Mouse (Mus musculus) heart, adult 11 months (tissue): ENCODE results near the gene Myo7a.
A peak's percentile ranks its signal among the peaks of the same experiment; 100 is the strongest.

Source experiments
- DNase-seq: peaks from one replicate; pipeline ENCODE4 v3.0.0; 2022

Myo7a gene

GRCm38 (mm10) chr7:98142247-98142646 is 22.9 kb upstream of the Myo7a start:
- DNase-seq: no peak

DNA sequence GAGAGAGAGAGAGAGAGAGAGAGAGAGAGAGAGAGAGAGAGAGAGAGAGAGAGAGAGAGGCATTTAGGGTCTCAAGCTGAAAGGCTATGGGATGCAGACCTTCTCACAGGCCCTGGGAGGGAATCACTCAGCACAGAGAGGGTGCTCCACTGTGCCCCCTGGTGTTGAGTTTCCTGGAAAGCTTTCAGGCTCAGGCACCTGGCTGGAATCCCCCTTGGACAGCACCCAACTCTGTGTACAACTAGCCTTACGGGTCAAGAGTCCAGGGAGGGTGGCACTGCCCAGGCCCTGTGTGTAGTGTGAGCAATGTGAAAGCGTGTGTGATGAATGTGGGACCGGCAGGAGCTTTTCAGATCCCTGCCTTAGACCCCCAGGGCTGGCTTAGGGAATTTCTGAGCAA is 21.9 kb upstream of the Myo7a start:
- DNase-seq: no peak

DNA sequence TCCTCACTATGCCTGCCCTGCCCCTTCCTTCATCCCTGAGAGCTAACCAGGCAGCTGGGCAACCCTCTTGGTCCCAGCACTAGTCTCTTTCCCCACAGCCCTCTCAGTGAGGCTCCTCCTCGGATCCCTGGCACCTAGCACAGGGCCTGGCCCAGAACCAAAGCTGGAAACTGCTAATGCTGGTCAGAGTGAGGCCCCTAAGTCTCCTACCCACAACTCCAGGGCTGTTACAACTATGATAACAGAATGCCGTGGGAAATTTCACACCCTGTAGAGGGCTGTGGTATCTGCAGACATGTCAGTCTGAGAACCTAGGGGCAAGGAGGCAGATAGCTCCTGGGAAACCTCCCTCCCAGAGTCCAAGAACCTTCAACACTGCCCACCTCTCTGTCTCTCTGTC is 21.3 kb upstream of the Myo7a start:
- no peak for DNase-seq

DNA sequence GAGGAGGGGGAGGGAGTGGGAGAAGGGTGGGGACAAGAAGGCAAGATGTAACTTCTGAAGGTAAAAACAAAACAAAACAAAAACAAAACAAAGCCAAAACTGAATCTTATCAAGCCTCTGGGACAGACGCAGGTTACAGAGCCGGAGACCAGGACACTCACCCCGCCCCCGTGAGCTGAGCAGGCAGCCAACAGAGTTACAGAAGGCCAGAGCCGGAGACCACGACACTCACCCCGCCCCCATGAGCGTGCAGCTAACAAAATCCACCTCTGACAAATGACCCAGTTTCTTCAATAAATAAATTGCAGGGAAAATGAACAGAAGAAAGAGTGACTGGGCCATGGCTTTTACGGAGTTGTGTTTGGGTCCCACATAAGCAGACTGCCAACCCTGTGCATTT is 19.9 kb upstream of the Myo7a start:
- no peak for DNase-seq

DNA sequence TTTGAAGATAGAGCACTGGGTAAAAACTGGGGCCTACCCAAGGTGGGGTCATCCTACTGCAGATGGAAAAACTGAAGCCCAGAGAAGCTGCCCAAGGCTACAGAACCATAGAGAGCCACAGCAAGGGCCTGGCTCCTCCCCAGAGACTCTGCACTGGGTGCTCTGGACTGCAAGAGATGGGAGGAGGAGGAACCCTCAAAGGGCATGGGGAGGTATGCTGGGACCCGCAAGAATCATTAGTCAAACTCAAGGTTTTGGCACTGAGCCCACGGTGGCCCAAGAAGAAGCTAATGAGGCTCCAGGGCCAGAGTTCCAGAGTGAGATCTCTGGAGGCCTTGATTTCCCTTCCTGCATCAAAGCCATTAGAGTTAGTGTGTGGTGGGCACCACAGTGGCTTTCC is 18.7 kb upstream of the Myo7a start:
- no peak for DNase-seq

DNA sequence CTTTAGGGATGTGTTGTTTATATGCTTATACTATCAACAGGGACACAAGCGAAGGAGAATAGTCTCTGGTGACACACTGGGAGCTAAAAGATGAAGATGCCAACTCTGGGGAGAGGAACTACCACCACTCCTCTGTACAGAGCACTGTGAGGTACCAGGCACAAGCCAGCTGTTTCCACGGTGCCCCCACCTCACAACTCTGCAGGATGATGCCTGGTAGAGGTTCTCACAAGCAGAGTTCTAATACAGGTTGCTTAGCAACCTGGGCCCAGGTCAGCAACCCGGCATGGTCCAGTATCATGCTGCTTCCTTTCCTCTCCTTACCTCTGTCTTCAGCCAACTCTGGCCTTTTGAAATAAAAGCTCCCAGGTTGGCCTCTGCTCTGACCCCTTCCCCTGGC is 18.3 kb upstream of the Myo7a start:
- no peak for DNase-seq

DNA sequence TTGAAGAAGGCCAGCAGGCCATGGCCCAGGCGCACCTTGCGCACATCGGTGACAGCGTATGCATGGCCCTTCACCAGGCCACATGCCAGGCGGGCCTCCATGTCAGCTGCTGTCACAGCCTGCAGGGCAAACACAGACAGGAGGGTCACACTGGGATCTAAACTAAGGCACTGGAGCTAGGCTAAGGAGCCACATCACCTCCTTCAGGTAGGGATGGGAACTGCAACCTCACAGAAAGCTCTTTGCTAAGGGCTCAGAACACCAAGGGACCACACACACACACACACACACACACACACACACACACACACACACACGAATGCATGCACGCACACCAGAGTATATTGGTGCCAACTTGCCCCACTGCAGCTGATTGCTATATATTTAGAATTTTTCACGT is 12.4 kb upstream of the Myo7a start:
- DNase-seq: no peak

DNA sequence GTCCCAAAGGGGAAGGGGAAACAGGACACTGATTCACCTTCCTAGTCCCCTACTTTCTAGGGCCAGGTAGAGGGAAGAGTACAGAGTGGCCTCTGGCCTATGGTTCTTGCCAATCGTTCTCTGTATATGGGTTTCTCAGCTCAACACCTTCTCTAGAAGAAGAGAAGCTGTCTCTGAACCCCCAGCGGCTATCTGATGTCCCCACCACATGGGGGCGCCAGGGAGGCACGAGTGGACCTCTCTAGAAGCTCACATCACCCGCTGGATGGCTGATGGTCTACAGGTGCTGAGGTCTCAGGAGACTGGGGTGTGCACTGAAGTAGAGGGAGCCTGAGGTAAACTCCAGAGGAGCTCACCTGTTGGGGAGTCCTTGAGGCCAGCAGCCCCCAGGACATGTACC is 6.1 kb upstream of the Myo7a start:
- DNase-seq: no peak

GRCm38 (mm10) chr7:98124701-98125100 is 5.4 kb upstream of the Myo7a start:
- no peak for DNase-seq

DNA sequence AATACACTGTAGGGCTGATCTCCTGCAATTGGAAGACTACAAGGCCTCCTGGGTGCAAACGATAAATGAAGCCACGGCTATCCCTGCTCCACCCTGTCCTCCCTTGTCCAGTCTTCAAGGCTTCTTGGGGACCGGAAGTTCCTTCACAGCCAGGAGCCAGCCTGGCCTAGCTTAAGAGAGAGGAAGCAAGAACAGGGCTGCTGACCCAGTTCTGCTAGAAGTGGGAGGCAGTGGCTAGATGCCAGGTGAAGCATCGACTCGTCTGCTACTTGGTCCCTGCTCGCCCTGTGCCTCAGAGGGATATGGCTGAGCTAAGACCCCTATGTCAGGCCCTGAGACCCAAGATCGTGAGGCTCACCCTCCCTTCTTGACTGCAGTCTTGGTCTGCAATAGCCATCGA is 2.3 kb upstream of the Myo7a start:
- DNase-seq: peak; percentile 92

- DNase-seq: no peak
These were observed 1.9 kb upstream of the Myo7a start for GRCm38 (mm10) chr7:98121241-98121640.

GRCm38 (mm10) chr7:98120325-98120724 is 1.0 kb upstream of the Myo7a start:
- DNase-seq: peak; percentile 94

- DNase-seq: no peak
These were observed 573 bp upstream of the Myo7a start for GRCm38 (mm10) chr7:98119961-98120232.

GRCm38 (mm10) chr7:98117012-98117660 is 2.2 kb downstream of the Myo7a start:
- peak; percentile 98 for DNase-seq

DNA sequence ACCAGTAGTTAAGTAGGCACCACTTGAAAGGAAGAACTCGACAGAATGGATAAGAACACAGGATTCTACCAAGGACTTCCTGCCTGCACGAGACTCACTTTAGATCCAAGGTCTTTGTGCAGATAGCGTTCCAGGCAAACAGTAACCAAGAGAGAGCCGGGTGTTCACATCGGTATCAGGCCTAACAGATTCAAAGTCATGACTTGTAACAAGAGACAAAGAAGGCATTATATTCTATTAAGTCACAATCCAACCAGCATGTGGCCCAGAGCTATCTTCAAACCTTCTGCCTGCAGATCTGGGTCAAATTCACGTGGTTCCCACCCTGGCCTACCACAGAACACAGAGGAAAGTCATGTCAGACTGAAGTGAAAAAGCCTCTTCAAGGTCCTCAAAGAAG is 4.7 kb downstream of the Myo7a start:
- DNase-seq: no peak

DNA sequence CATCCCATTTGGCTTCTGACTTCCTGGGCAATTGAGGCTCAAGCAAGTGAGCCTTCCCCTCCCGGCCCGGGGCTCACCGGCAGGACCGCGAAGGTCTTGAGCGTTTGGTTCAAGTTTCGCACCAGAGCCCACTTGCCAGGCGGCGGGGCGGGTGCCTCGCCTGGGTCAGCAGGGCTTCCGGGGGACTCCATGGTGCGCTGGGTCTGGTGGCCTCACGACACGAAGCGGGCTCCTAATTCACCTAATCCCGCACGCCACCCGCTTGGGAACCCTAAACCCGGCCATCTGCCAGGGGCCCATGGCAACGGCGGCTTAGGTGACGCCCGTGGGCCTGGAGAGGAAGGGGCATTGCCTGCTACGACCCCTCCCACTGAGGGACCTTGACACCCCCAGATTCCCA is 8.1 kb downstream of the Myo7a start:
- no peak for DNase-seq

DNA sequence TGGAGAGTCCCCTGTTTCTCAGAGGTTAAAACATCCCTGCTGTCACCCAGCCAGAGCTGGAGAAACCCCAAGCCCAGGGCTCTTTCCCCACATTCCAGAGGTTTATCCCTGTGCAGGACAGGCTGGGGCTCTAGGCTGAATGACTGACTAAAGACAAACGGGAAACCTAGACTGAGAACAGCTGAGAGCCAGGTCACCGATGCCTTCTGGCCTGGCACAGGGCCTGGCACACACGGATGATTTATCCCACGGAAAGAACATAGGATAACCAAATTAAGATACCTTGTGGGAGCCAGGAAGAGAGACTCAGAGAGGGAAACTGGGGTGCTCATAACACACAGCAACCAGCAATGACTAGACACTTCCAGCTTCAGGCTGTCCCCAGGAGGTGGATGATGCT is 9.6 kb downstream of the Myo7a start:
- no peak for DNase-seq

GRCm38 (mm10) chr7:98108636-98109430 is 10.5 kb downstream of the Myo7a start:
- no peak for DNase-seq

GRCm38 (mm10) chr7:98106272-98106671 is 13.1 kb downstream of the Myo7a start:
- no peak for DNase-seq

- DNase-seq: peak; percentile 98
These were observed 14.6 kb downstream of the Myo7a start for GRCm38 (mm10) chr7:98104481-98105435.

DNA sequence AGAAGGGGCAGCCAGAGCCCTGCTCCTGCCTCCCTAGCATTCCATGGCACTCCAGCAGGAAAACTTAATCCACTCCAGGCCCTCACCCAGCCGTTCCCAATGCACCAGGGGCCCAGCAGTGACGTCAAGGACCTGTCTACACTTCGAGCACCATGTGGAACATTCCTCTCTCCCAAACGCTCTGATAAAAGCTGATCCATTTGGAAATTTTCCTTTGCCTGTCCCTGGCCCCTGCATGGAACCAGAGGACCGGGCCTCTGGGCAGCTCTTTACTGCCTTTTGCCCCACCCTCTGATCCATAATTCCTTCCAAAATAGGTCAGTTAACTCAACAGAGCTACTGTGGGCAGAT is 15.4 kb downstream of the Myo7a start:
- DNase-seq: no peak

DNA sequence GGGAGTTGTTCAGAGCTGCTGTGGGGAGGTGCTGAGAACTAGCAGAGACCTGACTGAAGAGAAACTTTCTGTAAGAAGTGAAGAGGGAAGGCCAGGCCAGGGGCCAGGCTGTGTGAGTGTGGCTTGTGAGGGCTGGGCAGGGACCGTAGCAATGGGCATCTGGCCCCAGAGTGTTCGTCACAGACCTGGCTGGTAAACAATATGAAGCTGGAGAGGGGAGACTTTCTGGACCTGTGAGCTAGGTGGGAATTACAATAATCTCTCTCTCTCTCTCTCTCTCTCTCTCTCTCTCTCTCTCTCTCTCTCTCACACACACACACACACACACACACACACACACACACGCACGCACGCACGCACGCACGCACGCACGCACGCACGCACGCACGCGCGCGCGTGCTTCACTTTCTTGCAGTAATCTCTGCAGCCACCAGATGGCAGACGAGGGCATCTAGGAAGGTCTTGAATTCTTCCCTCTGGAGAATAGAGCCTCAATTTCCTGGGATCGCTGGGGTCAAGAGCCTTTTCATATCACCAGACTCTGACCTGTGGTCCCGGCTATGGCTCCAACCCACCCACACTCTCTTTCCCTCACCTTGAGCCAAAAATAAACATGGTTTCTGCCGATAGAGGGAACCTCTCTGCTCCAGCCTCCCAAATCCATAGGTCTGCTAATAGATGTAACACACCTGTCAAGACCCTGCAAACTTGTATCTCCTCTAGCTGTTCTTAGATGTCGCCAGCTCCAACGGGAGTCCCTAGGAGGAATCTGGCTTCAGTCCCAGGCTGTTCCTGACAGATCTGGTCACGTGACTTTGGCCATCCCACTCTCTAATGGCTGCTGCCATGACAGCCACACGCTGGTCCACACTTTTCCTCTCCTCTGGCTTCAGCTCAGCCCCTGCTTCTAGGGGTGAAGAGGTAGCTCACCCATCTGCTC is 16.1 kb downstream of the Myo7a start:
- DNase-seq: peak; percentile 95

DNA sequence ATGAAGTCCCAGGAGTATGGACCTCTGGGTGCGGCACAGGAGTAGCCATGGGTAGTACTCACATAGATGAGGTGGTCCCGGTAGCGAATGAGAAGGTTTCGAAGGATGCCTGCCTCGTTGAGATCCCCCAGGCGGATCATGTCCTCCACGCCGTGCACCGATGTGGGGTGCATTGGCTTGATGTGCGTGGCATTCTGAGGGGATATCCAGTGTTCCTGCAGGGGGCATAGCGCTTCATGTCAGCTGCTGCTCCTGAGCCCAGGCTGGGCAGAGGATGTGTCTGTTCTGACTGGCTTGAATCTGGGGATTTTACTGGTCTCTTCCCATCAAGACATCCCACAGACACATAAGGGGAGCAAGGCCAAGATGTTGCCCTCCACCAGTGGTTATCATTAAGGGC is 16.8 kb downstream of the Myo7a start:
- DNase-seq: peak; percentile 88
